In the genomic region with DNA sequence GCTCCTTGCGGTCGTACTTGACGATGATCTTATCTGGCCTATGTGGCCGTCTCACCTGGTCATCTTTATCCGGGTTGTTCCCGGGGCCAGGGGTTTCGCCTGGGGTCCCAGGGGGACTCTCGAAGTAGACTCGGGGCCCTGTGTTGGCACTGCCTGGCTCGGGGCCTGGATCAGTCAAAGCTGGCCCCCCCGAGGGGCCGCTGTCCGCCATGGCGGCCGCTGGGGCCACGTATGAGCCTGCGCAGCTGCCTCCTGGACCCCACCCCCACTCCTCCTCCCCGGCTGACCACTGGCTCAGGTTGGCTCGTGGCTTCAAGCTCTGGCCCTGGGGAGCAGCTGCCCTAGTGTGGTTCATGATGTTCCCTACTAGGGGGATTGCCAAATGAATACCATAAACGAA, we compare ENCODE assay signal across 26 mouse cellular contexts. TPM values are rescaled to one million over a fixed set of nuclear protein-coding genes. Genes with fewer than 3 reads are reported as not detected.
"Had no signal": no experiment of that assay in that cellular context is flagged by ENCODE, and none has a peak within 500 bp of the region (broad histone marks: within the 10 kb centered on the region; RNA-seq: fewer than 3 reads in every experiment).

A gene (minus strand): TSS at position 233 of the 400 bp plus-strand sequence.

- H3K36me3 ChIP-seq: limb, embryonic 10.5 days; limb, embryonic 13.5 days; liver, embryonic 12.5 days; liver, embryonic 15.5 days; lung, embryonic 15.5 days; midbrain, embryonic 10.5 days; midbrain, embryonic 13.5 days; neural tube, embryonic 13.5 days; stomach, embryonic 15.5 days had no signal

- H3K4me3 ChIP-seq: limb, embryonic 10.5 days; limb, embryonic 13.5 days; liver, embryonic 12.5 days; liver, embryonic 15.5 days; lung, embryonic 15.5 days; megakaryocyte, embryonic 14.5 days; midbrain, embryonic 10.5 days; midbrain, embryonic 13.5 days; myocyte; neural tube, embryonic 13.5 days; stomach, embryonic 15.5 days had no signal

- H3K9ac ChIP-seq: limb, embryonic 13.5 days; liver, embryonic 12.5 days; liver, embryonic 15.5 days; lung, embryonic 15.5 days; midbrain, embryonic 13.5 days; neural tube, embryonic 13.5 days; stomach, embryonic 15.5 days had no signal

- H3K4me2 ChIP-seq: limb, embryonic 13.5 days; liver, embryonic 12.5 days; liver, embryonic 15.5 days; lung, embryonic 15.5 days; midbrain, embryonic 13.5 days; neural tube, embryonic 13.5 days; stomach, embryonic 15.5 days had no signal

- H3K27me3 ChIP-seq: limb, embryonic 13.5 days; liver, embryonic 12.5 days; liver, embryonic 15.5 days; lung, embryonic 15.5 days; megakaryocyte, embryonic 14.5 days; midbrain, embryonic 13.5 days; neural tube, embryonic 13.5 days; stomach, embryonic 15.5 days had no signal

- ATAC-seq: intestine, postnatal 0 days; liver, embryonic 12.5 days; midbrain, embryonic 13.5 days; midbrain, embryonic 16.5 days had no signal

- DNase-seq: kidney, adult 2 months; kidney, postnatal 25 days; liver; lung, adult 18-20 months; lung, postnatal 10 days; lung, postnatal 36 days; retina, postnatal 1 day; right cerebral cortex, postnatal 25 days; spleen, adult 18-20 months; thymus, postnatal 14 days; thymus, postnatal 4 days had no signal

- H3K27ac ChIP-seq: kidney, postnatal 0 days; limb, embryonic 10.5 days; limb, embryonic 13.5 days; liver, embryonic 12.5 days; liver, embryonic 15.5 days; lung, embryonic 15.5 days; midbrain, embryonic 10.5 days; midbrain, embryonic 13.5 days; neural tube, embryonic 13.5 days; stomach, embryonic 15.5 days had no signal

- H3K4me1 ChIP-seq: limb, embryonic 10.5 days; limb, embryonic 13.5 days; liver, embryonic 12.5 days; liver, embryonic 15.5 days; lung, embryonic 15.5 days; megakaryocyte, embryonic 14.5 days; midbrain, embryonic 10.5 days; midbrain, embryonic 13.5 days; neural tube, embryonic 13.5 days; stomach, embryonic 15.5 days had no signal

- H3K9me3 ChIP-seq: limb, embryonic 10.5 days; limb, embryonic 13.5 days; liver, embryonic 12.5 days; liver, embryonic 15.5 days; lung, embryonic 15.5 days; midbrain, embryonic 10.5 days; midbrain, embryonic 13.5 days; neural tube, embryonic 13.5 days; stomach, embryonic 15.5 days had no signal

RNA-seq across cellular contexts. Expression of the gene that starts here (rescaled TPM):
- polyA plus RNA-seq: intestine, postnatal 0 days; kidney, embryonic 14.5 days; kidney, postnatal 0 days; limb, embryonic 10.5 days; limb, embryonic 13.5 days; liver, embryonic 12.5 days; liver, embryonic 15.5 days; lung, embryonic 15.5 days; midbrain, embryonic 10.5 days; myocyte; stomach, embryonic 15.5 days had no signal
